Mouse (Mus musculus) forebrain, embryonic 16.5 days (tissue): Measurements from ENCODE around the gene Zfand2a. TPM values are rescaled to one million over a fixed set of nuclear protein-coding genes. Genes with fewer than 3 reads are reported as not detected.

Experiments
- ATAC-seq: fragments of 200-750 bp; cut with Nextera tagmentation; 2 replicates; pipeline ENCODE4 v1.8.0; 2017; ENCODE audit warnings: mild to moderate bottlenecking, moderate library complexity
- H3K27ac ChIP-seq: fragments of 300-500 bp; sonication (generic); 2 replicates; pipeline ENCODE4 v1.5.1; 2014; ENCODE audit warnings: low read length, control low read depth
- H3K27me3 ChIP-seq: fragments of 300-500 bp; sonication (generic); replicated peaks from 2 replicates; pipeline ENCODE4 v1.6.1; 2014; ENCODE audit warnings: low read length; ENCODE audit not compliant: control insufficient read depth, insufficient read depth
- H3K36me3 ChIP-seq: fragments of 300-500 bp; sonication (generic); 2 replicates; pipeline ENCODE4 v1.6.1; 2014; ENCODE audit not compliant: control insufficient read depth, insufficient read depth
- H3K4me1 ChIP-seq: fragments of 300-500 bp; sonication (generic); replicated peaks from 2 replicates; pipeline ENCODE4 v1.6.1; 2014; ENCODE audit warnings: low read length; ENCODE audit not compliant: control insufficient read depth, insufficient read depth
- H3K4me2 ChIP-seq: fragments of 300-500 bp; sonication (generic); 2 replicates; pipeline ENCODE4 v1.6.1; 2014; ENCODE audit warnings: mild to moderate bottlenecking, low read length, control low read depth
- H3K4me3 ChIP-seq: fragments of 300-500 bp; sonication (generic); replicated peaks from 2 replicates; pipeline ENCODE4 v1.5.1; 2014; ENCODE audit warnings: mild to moderate bottlenecking, low read length, control low read depth
- H3K9ac ChIP-seq: fragments of 300-500 bp; sonication (generic); replicated peaks from 2 replicates; pipeline ENCODE4 v1.6.1; 2014; ENCODE audit warnings: low read depth, low read length, control low read depth
- H3K9me3 ChIP-seq: fragments of 300-500 bp; sonication (generic); 2 replicates; pipeline ENCODE4 v1.6.1; 2016; ENCODE audit warnings: low read length; ENCODE audit not compliant: control insufficient read depth
- WGBS: fragments of 180-500 bp; shearing (Covaris S2); extraction: QIAGEN DNeasy Blood & Tissue Kit; methylation state at CpG from one replicate; pipeline ENCODE4 v1.1.7; 2014; 5-methylcytosine and 5-hydroxymethylcytosine counted together
- polyA plus RNA-seq: library from polyadenylated mRNA; unstranded; fragments of >200 nt; fragmentation: Nextera tagmentation; extraction: Ambion mirVana; gene quantifications from 2 replicates; pipeline ENCODE4 v1.2.1, GENCODE M21; 2015

The Zfand2a gene
- polyA plus RNA-seq, result 18.8 and 21.4 TPM in 2 replicates

- WGBS, result under 1% methylated on average over 42 of the region's 42 CpGs
- peak within 1 kb of the TSS; percentile 90 for H3K4me2 ChIP-seq
- H3K9me3 ChIP-seq, result peaks cover 10% of the 10 kb centered on the region; the same call in 1 of the 2 replicates
- H3K27ac ChIP-seq, result peak within 1 kb of the TSS; percentile 81
- peaks cover 11% of the 10 kb centered on the region for H3K36me3 ChIP-seq
- H3K4me3 ChIP-seq, result peak within 1 kb of the TSS; percentile 95
- H3K9ac ChIP-seq, result peak within 1 kb of the TSS; percentile 80
- peaks cover 14% of the 10 kb centered on the region for H3K4me1 ChIP-seq
- ATAC-seq, result peak; percentile 98
- H3K27me3 ChIP-seq, result 0 out of 2 replicates have a peak, but pooled peaks cover 3% of the 10 kb centered on the region
Observed at GRCm38 (mm10) chr5:139484185-139484814, at the start of gene Zfand2a. Gene Zfand2a, minus strand, starts transcription at chr5:139484549.

- Histone ChIP-seq H3K4me2 (no peak overlapping the region), H3K4me3 (no peak overlapping the region), H3K27me3 (peaks cover 21% of the 10 kb centered on the region), H3K36me3 (no peaks in the 10 kb centered on the region), H3K4me1 (no peaks in the 10 kb centered on the region), H3K27ac (no peak overlapping the region), H3K9me3 (no peaks in the 10 kb centered on the region), H3K9ac (no peak overlapping the region)
- WGBS, result 60% methylated on average over 7 of the region's 7 CpGs
- no peak for ATAC-seq
Observed at GRCm38 (mm10) chr5:139528851-139529250, 44.5 kb upstream of the Zfand2a start.

- Histone ChIP-seq H3K9me3 (no peaks in the 10 kb centered on the region), H3K4me3 (no peak overlapping the region), H3K4me1 (no peaks in the 10 kb centered on the region), H3K4me2 (no peak overlapping the region), H3K27me3 (peaks cover 19% of the 10 kb centered on the region; the same call in 1 of the 2 replicates), H3K9ac (no peak overlapping the region), H3K36me3 (no peaks in the 10 kb centered on the region), H3K27ac (no peak overlapping the region)
- WGBS, result 76% methylated on average over 10 of the region's 10 CpGs
- no peak for ATAC-seq
Observed at GRCm38 (mm10) chr5:139521987-139522386, 37.6 kb upstream of the Zfand2a start.

- peaks cover 21% of the 10 kb centered on the region; the same call in 1 of the 2 replicates for H3K27me3 ChIP-seq
- peaks cover 8% of the 10 kb centered on the region for H3K4me1 ChIP-seq
- no peak overlapping the region for H3K4me3 ChIP-seq
- no peak overlapping the region for H3K9ac ChIP-seq
- H3K4me2 ChIP-seq, result no peak overlapping the region
- no peaks in the 10 kb centered on the region for H3K36me3 ChIP-seq
- 39% methylated on average over 14 of the region's 14 CpGs for WGBS
- no peak overlapping the region for H3K27ac ChIP-seq
- no peaks in the 10 kb centered on the region for H3K9me3 ChIP-seq
- no peak for ATAC-seq
Observed at GRCm38 (mm10) chr5:139520069-139520834, 35.9 kb upstream of the Zfand2a start.

- Histone ChIP-seq H3K27ac (no peak overlapping the region), H3K4me1 (peaks cover 8% of the 10 kb centered on the region), H3K9ac (no peak overlapping the region), H3K36me3 (no peaks in the 10 kb centered on the region), H3K9me3 (0 out of 2 replicates have a peak, but pooled peaks cover 2% of the 10 kb centered on the region), H3K27me3 (peaks cover 17% of the 10 kb centered on the region; the same call in 1 of the 2 replicates), H3K4me2 (no peak overlapping the region), H3K4me3 (no peak overlapping the region)
- WGBS, result 15% methylated on average over 11 of the region's 11 CpGs
- peak; percentile 76 for ATAC-seq
Observed at GRCm38 (mm10) chr5:139516281-139516680, 31.9 kb upstream of the Zfand2a start.

- Histone ChIP-seq H3K4me2 (no peak overlapping the region), H3K36me3 (no peaks in the 10 kb centered on the region), H3K4me3 (no peak overlapping the region), H3K4me1 (peaks cover 8% of the 10 kb centered on the region), H3K9me3 (0 out of 2 replicates have a peak, but pooled peaks cover 2% of the 10 kb centered on the region), H3K9ac (no peak overlapping the region), H3K27ac (no peak overlapping the region), H3K27me3 (peaks cover 18% of the 10 kb centered on the region)
- 87% methylated on average over 4 of the region's 4 CpGs for WGBS
- ATAC-seq, result no peak
Observed at GRCm38 (mm10) chr5:139512201-139512600, 27.9 kb upstream of the Zfand2a start.

GRCm38 (mm10) chr5:139510682-139511366 is 26.5 kb upstream of the Zfand2a start:
- H3K9me3 ChIP-seq, result 0 out of 2 replicates have a peak, but pooled peaks cover 2% of the 10 kb centered on the region
- WGBS, result 18% methylated on average over 17 of the region's 17 CpGs
- no peak overlapping the region for H3K4me3 ChIP-seq
- H3K4me1 ChIP-seq, result no peaks in the 10 kb centered on the region
- H3K9ac ChIP-seq, result no peak overlapping the region
- no peak overlapping the region for H3K27ac ChIP-seq
- H3K4me2 ChIP-seq, result no peak overlapping the region
- H3K27me3 ChIP-seq, result peaks cover 22% of the 10 kb centered on the region
- no peaks in the 10 kb centered on the region for H3K36me3 ChIP-seq
- no peak for ATAC-seq

- Histone ChIP-seq H3K9me3 (no peaks in the 10 kb centered on the region), H3K27me3 (peaks cover 20% of the 10 kb centered on the region), H3K9ac (no peak overlapping the region), H3K36me3 (no peaks in the 10 kb centered on the region), H3K4me2 (no peak overlapping the region), H3K4me3 (no peak overlapping the region), H3K4me1 (no peaks in the 10 kb centered on the region), H3K27ac (no peak overlapping the region)
- whole genome bisulfite sequencing, result 21% methylated on average over 5 of the region's 5 CpGs
- no peak for ATAC-seq
Observed at GRCm38 (mm10) chr5:139506207-139506606, 21.9 kb upstream of the Zfand2a start.

GRCm38 (mm10) chr5:139505073-139505606 is 20.8 kb upstream of the Zfand2a start:
- Histone ChIP-seq H3K9ac (no peak overlapping the region), H3K27me3 (peaks cover 15% of the 10 kb centered on the region), H3K27ac (no peak overlapping the region), H3K4me1 (no peaks in the 10 kb centered on the region), H3K4me3 (no peak overlapping the region), H3K9me3 (no peaks in the 10 kb centered on the region), H3K4me2 (no peak overlapping the region), H3K36me3 (no peaks in the 10 kb centered on the region)
- WGBS, result 5% methylated on average over 12 of the region's 14 CpGs
- no peak for ATAC-seq
